Mouse (Mus musculus) skeletal muscle tissue, postnatal 0 days (tissue): ENCODE results near the gene Olfr960. TPM values are rescaled to one million over a fixed set of nuclear protein-coding genes. Genes with fewer than 3 reads are reported as not detected.

ENCODE experiments used
- polyA plus RNA-seq: library from polyadenylated mRNA; unstranded; fragments of >200 nt; fragmentation: Nextera tagmentation; extraction: Ambion mirVana; gene quantifications from 2 replicates; pipeline ENCODE4 v1.2.1, GENCODE M21; 2015

The Olfr960 gene
- polyA plus RNA-seq: not detected in 2 replicates

DNA sequence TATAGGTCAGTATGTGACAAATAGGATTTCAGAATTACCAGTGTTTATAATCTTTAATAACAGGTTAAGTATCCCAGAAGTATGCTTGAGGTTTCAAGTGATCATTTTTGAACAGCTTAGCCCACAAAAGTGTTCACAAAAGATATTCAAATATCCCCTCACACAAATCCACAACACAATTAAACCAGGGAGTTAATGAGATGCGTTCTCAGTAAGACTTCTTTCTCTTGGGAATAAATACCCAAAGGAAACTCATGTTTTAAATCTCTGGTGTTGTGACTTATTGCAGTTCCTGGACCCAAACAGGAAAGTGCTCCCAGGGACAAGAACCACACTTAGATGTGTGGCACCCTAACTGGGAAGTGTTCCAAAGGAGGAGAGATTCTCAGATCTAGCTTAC, at the start of gene Olfr960:
Gene Olfr960 (plus strand): TSS at position 301 of the 400 bp plus-strand sequence.

DNA sequence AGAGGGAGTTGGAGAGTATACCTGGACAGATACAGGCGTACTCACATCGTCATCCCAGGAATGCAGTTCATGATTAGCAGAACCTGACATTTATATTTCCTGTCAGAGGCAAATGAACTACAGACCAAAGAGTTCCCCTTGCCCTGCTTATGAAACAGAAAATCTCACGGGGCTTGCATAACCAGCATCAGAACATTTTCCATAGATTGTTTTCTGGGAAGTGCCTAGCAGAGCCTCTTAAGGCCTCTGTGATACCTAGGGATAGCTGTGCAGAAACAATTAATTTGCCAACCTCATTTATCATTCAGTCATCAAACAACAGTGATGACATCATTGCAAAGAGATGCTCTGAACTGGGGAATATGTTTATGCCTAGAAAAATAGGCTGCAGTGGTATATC, 45.7 kb upstream of the Olfr960 start, which contains the start of gene Olfr959:
Gene Olfr959 (minus strand): TSS at position 101 of the 400 bp plus-strand sequence.

DNA sequence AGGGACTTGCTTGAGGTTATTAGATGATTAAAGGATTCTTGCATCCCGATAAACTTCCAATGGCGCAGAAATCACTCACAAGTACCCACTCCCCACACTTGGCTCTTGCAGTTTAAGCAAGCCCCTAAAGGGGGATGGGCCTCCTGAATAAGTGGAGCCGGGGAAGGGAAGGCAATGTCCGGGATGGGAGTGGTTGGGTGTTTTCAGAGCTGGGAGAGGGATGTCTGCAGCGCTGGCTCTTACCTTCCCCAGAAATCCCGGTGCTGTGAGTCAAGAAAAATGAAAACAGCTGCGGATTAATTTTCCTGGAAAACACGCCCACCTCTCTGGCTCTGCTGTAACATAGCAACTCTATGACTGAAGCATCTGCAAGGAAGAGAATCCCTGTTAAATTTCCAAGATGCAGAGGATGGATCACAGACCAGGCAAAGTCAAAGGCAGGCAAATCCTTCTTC, 17.1 kb upstream of the Olfr960 start, which contains the start of gene AW551984:
Gene AW551984 (minus strand): TSS at position 405 of the 455 bp plus-strand sequence.

DNA sequence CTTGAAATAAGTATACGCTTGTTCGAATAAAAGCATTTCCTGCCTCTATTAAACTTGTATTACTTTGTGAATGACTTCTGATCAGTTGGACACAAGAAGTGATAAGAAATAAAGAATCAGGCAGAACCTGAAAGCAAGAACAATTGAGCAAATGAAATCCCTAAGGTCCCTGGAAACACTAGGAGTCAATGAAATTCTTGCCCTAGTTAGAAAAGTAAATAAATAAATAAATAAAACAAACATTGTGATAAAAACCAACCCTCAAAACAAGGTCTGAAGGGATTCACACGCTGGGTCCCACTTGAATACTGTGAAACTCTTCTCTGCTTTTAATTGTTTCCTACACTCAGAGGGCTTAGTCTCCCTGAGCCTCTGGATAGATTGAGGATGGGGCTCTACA, 10.8 kb upstream of the Olfr960 start, which contains the start of gene Olfr148:
Gene Olfr148 (plus strand): TSS at position 301 of the 400 bp plus-strand sequence.

DNA sequence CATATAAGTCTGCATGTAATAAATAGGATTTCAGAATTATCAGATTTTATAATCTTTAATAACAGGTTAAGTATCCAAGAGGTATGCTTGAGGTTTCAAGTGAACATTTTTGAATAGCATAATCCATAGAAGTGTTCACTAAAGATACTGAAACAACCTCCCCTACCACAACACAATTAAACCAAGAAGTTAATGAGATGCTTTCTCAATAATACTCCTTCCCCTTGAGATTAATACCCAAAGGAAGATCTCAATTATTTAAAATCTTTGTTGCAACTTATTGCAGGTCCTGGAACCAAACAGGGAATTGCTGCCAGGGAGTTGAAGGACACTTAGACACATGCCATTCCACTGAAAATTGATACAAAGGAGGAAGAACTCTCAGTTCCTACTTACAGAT, 23.6 kb downstream of the Olfr960 start, which contains the start of gene Olfr961:
Gene Olfr961 (plus strand): TSS at position 301 of the 400 bp plus-strand sequence.

DNA sequence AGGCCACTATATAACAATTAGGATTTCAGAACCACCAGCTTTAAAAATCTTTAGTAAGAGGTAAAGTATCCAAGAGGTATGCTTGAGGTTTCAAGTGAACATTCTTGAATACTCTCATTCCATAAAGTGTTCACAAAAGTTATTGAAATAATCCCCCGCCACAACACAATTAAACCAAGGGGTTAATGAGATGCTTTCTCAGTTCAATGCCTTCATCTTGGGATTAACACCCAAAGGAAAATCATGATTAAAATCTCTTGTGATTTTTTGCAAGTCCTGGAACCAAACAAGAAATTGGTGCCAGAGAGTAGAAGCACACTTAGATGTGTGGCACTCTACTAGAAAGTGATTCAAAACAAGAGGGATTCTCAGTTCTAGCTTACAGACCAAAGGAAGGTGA, 45.7 kb downstream of the Olfr960 start, which contains the start of gene Olfr963:
Gene Olfr963 (plus strand): TSS at position 301 of the 400 bp plus-strand sequence.

Other genes starting within 250 kb of the Olfr960 start
- gene Olfr951, start 234.0 kb upstream of the Olfr960 start, polyA plus RNA-seq: not detected in 2 replicates
- not detected in 2 replicates for gene Olfr952, start 194.2 kb upstream of the Olfr960 start, polyA plus RNA-seq
- not detected in 2 replicates for gene Olfr954, start 164.7 kb upstream of the Olfr960 start, polyA plus RNA-seq
- not detected in 2 replicates for gene Olfr955, start 149.4 kb upstream of the Olfr960 start, polyA plus RNA-seq
- not detected in 2 replicates for gene Olfr44, start 127.4 kb upstream of the Olfr960 start, polyA plus RNA-seq
- not detected in 2 replicates for gene Olfr957, start 105.6 kb upstream of the Olfr960 start, polyA plus RNA-seq
- gene Olfr958, start 67.3 kb upstream of the Olfr960 start, polyA plus RNA-seq: not detected in 2 replicates
- gene Olfr959, start 45.8 kb upstream of the Olfr960 start, polyA plus RNA-seq: not detected in 2 replicates
- 294 and 327 TPM in 2 replicates for gene AW551984, start 17.0 kb upstream of the Olfr960 start, polyA plus RNA-seq
- gene Olfr148, start 10.7 kb upstream of the Olfr960 start, polyA plus RNA-seq: not detected in 2 replicates
- not detected in 2 replicates for gene Olfr961, start 23.7 kb downstream of the Olfr960 start, polyA plus RNA-seq
- gene Olfr963, start 45.8 kb downstream of the Olfr960 start, polyA plus RNA-seq: not detected in 2 replicates
- gene Olfr149, start 85.7 kb downstream of the Olfr960 start, polyA plus RNA-seq: not detected in 2 replicates
- gene Olfr965, start 90.0 kb downstream of the Olfr960 start, polyA plus RNA-seq: not detected in 2 replicates
- gene Olfr150, start 109.6 kb downstream of the Olfr960 start, polyA plus RNA-seq: not detected in 2 replicates
- not detected in 2 replicates for gene Olfr967, start 124.9 kb downstream of the Olfr960 start, polyA plus RNA-seq
- gene Olfr968, start 161.9 kb downstream of the Olfr960 start, polyA plus RNA-seq: not detected in 2 replicates
- gene Olfr969, start 169.6 kb downstream of the Olfr960 start, polyA plus RNA-seq: not detected in 2 replicates
- gene Olfr970, start 187.5 kb downstream of the Olfr960 start, polyA plus RNA-seq: not detected in 2 replicates
- gene Olfr971, start 215.5 kb downstream of the Olfr960 start, polyA plus RNA-seq: not detected in 2 replicates
- gene Olfr972, start 245.0 kb downstream of the Olfr960 start, polyA plus RNA-seq: not detected in 2 replicates